ENCODE assay signal across 17 mouse cellular contexts in the genomic region with DNA sequence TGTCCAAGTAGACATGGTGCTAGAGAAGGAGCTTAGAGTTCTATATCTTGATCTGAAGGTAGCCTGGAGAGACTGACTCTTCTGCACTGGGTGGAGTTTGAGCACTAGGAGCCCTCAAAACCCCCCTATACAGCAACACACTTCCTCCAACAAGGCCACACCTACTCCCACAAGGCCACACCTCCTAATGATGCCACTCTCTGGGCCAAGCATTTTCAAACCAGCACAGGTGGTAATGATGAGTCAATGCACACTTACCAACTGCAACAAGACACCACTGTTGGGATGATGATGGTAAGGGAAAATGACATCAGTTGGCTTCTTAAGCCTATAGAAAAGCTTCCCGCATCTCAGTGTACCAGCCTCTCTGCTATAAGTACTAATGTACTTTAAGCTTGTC.
"Had no signal": no experiment of that assay in that cellular context is flagged by ENCODE, and none has a peak within 500 bp of the region (broad histone marks: within the 10 kb centered on the region; RNA-seq: fewer than 3 reads in every experiment).

No protein-coding gene starts in this region.

- H3K27ac ChIP-seq: limb, embryonic 12.5 days; limb, embryonic 15.5 days; liver, embryonic 14.5 days had no signal

- H3K27me3 ChIP-seq: limb, embryonic 15.5 days had no signal

- H3K4me3 ChIP-seq: limb, embryonic 12.5 days; limb, embryonic 15.5 days had no signal

- ATAC-seq: liver, postnatal 0 days; lung, postnatal 0 days had no signal

- H3K9me3 ChIP-seq: limb, embryonic 12.5 days; limb, embryonic 15.5 days had no signal

- H3K36me3 ChIP-seq: limb, embryonic 12.5 days; limb, embryonic 15.5 days had no signal

- H3K9ac ChIP-seq: limb, embryonic 12.5 days; limb, embryonic 15.5 days; liver, embryonic 14.5 days; liver, postnatal 0 days; lung, embryonic 14.5 days had no signal

- DNase-seq: kidney, adult 18-20 months; kidney, adult 9 months; kidney, postnatal 14 days; kidney, postnatal 4 days; layer of hippocampus, adult 9-11 months; liver, postnatal 0 days; lung, embryonic 14.5 days; midbrain, embryonic 14.5 days; retina, postnatal 1 day; right cerebral cortex, postnatal 25 days; spleen, adult 18-20 months; thymus, adult 18-20 months; thymus, postnatal 36 days had no signal

- H3K4me1 ChIP-seq: limb, embryonic 15.5 days had no signal
